Mouse (Mus musculus) liver (tissue): ENCODE results near the gene Txndc2.

Experiments used
- DNase-seq: peaks from one replicate; pipeline ENCODE4 v3.0.0-alpha.2; 2020; ENCODE audit warnings: mixed read lengths

Txndc2 gene

DNA sequence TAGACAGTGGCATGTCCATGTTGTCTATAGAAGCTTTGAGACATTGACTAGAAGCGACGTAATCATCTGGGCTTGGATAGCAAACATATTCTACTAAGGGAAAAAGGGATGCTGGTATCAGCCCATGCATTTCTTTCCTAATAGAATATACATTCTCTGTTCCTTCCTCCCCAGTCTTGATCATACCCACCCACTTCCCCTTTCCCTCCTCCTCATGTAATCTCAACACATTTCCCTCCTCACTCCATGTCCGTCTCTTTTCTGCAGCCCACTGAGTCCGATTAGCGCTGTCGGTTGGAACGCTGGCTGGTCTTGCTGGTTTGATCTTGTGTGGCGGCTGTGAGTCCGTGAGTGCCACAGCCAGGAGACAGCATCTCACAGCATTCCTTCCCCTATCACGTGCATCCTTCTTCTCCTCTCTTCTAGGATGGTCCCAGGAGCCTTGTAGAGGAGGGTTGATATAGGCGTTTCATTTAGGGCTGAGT lies at the start of gene Txndc2:
Gene Txndc2 (minus strand): TSS at position 435 of the 485 bp plus-strand sequence.
- no peak for DNase-seq

GRCm38 (mm10) chr17:65683731-65684130 lies 41.8 kb upstream of the Txndc2 start:
- no peak for DNase-seq

DNA sequence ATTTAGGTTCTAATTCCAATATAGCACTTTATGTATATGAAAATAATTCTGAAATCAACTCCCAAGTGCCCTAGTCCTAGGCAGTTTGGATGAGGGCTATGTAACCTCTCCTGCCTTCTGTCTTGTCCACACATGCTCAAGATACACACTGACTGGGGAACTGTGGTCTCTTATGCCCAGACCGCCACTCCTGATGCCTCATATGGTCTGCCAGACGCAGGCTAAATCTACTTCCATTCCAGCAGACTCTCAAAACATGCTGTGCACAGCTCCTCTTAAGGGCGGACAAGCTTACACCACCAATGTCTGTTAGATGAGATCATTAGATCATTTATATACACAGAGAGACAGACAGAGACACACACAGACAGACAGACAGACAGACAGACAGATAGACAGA lies 41.3 kb upstream of the Txndc2 start:
- no peak for DNase-seq

DNA sequence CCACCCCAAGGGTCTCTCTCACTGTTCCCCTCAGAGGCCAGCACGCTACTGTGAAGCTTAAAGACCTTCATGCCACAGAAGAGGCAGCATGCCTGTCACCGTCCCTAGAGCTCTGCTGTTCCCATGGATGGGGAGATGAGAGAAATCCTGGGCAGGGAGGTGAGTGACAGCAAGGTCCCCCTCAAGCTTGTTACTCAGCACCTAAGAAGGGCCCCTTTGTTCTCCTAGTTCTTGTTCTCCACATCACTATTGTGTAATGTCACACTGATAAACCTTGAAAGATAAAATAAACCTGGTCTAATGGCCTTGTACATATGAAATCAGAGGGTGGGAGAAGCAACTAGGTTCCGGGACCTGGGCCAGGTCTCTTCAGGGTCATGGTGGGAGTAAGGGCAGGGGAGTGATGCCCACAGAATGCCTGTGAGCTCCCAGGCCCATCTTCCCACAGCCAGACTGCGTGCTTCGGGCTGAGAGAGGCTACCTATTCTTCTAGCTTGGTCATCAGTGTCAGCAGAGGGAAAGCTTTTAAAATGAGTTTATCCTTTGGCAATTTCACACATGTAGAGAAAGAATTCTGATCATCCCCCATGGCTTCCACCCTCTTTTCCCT lies 40.2 kb upstream of the Txndc2 start:
- DNase-seq: no peak

DNA sequence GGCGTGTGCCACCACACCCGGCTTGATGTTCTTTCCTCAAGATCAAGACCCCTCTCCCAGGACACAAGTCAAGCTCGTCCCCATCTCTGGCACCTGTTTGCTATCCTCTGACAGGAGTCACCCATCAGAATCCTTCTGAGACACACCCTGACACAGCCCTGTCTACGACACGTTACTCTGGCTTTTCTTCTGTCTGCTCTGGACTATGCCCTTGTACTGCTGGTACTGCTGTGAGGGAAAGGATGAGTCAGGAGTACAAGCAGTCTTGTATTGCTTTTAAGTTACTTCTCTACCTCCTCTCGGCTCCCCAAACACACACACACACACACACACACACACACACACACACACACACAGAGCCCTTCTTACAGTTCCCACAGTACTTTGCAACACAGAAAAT lies 39.5 kb upstream of the Txndc2 start:
- DNase-seq: no peak

GRCm38 (mm10) chr17:65680801-65681412 lies 38.9 kb upstream of the Txndc2 start:
- DNase-seq: no peak

DNA sequence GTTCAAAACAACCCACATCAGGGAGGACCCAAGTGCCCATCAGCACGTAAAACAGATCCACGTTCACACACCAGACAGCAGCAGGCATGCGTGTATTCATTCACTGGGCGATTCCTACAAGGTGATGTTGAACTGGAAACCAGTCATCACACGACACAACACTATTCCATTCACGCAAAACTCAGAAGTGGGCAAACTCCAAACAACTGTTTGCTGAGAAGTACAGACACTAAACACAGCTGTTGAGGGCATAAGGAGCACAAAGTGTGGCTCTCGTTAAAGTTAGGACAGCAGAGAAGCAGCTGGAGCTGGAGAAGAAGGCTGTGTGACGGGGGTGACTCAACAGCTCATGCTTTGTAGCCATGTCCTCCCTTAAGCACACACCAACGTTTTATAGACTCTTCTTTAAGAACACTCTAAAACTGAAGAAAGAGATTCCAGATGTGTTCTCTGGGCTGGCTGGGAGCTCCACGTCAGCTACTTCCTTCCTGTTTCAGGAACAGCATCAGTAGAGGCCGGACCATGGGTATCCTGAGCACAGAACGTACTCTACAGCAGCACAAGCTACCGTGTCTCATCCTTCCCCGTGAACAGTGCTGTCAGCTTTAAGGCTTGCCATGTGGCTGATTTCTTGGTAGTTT lies 38.0 kb upstream of the Txndc2 start:
- no peak for DNase-seq

GRCm38 (mm10) chr17:65677742-65678141 lies 35.8 kb upstream of the Txndc2 start:
- no peak for DNase-seq

- no peak for DNase-seq
Measured at GRCm38 (mm10) chr17:65676536-65676935, 34.6 kb upstream of the Txndc2 start.

GRCm38 (mm10) chr17:65675985-65676384 lies 34.0 kb upstream of the Txndc2 start:
- no peak for DNase-seq

DNA sequence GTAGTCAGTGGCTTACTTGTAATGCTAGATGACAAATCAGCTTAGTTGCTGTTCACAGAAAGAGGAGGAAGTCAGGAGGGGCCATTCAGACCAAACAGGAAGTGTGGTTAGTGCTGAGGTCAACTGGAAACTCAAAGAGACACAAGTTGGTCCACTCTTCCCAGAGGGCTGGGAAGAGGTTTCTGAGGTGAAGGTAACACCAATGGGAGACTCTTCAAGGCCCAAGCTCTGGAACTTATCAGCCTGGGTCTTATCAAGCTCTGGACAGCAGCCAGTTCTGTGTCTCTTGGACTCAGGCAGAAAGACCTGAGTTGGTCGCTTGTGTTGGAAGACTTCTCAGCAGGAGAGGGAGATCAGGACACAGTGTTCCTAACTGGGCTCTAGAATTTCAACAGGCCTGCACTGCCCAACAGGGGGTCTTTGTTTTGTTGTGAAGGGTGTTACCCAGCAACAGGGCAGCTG lies 32.8 kb upstream of the Txndc2 start:
- no peak for DNase-seq

GRCm38 (mm10) chr17:65672926-65673325 lies 31.0 kb upstream of the Txndc2 start:
- no peak for DNase-seq

- DNase-seq: no peak
Measured at GRCm38 (mm10) chr17:65669061-65669460, 27.1 kb upstream of the Txndc2 start.

GRCm38 (mm10) chr17:65667792-65668191 lies 25.8 kb upstream of the Txndc2 start:
- DNase-seq: no peak

- no peak for DNase-seq
Measured at GRCm38 (mm10) chr17:65666388-65667161, 24.6 kb upstream of the Txndc2 start.

- no peak for DNase-seq
Measured at GRCm38 (mm10) chr17:65665786-65666387, 23.9 kb upstream of the Txndc2 start.

- peak; percentile 49 for DNase-seq
Measured at GRCm38 (mm10) chr17:65663329-65664078, 21.5 kb upstream of the Txndc2 start.

DNA sequence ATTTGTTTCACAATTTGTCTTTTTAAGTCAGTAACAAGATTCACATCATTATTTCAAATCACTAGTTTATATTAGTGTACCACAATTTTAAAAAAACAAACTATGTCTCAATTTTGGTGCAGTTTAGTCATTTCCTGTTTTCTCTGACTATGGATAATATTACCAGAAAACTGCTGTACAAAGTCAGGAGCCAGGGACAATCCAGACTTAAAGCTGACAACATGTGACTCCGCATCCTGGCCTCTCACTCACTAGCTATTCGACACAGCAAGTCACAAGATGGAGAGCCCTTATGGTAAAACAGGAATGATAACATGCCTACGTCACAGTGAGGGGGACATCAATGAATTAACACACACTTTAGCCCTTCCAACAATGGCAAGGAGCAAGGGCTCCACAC lies 20.7 kb upstream of the Txndc2 start:
- no peak for DNase-seq

DNA sequence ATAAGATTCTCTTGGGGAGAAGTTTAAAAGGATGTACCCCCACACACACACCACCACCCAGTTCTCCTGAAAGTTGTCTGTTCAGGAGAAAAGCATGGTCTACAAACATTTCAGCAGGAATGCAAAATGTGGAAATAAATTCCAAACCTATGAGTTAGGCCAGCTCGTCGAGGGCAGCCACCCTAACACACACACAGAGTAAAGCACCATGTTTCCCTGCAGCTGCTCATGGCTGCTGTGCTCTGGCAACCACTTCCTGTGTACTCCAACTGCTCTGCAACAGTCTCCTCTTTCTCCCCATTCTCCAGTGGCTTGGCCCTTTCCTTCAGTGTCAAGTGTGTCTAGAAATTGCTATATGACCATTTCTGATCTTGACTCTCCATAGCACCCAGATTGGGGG lies 16.4 kb upstream of the Txndc2 start:
- DNase-seq: no peak

DNA sequence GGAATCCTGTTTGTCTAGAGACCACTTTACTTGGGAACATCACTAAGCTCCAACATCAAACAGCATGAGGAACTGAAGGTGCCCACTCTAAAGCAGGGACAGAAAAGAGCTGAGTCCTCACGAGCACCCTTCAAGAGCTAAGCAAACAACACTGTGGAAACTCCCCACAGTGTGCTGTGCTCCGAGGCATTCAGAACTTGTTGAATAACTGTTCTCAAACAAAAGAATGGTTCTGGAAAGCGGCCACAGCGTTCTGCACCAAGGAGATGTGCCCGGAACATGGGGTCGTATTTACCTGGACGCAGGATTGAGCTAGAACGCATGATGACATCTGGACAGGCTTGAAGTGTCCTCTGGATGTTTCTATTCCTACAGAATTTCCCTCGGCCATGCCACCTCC lies 16.0 kb upstream of the Txndc2 start:
- DNase-seq: no peak

DNA sequence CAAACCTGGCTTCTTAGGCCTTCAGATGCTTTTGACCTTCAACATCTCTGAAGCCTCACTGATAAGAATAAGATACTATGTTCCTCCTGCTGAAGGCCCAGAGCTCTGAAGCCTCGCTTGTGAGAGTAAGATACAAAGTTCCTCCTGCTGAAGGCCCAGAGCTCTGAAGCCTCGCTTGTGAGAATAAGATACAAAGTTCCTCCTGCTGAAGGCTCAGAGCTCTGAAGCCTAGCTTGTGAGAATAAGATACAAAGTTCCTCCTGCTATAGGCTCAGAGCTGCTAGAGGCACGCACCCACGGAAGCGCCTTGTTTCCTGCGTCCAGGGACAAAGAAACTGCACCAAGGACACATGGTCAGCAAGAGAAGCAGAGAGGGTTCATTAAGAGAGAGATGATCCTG lies 14.8 kb upstream of the Txndc2 start:
- DNase-seq: no peak

DNA sequence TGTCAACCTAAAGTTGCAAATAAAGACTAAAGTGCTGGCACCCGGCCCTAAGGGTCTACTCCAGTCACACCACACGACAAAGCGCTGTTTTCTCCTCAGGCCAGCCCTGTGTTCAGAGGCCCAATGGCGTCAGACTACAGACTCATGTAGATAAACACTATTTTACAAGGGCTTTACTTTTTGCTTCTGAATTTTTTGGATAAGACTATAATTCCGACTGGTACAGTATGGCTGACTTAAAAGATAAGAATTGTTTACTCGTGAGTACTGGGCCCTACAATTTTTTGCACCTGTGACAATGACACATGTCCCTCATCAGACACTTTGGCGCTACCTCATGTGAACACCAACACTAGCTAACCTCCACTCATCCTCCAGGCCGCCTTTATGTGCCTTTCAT lies 14.1 kb upstream of the Txndc2 start:
- DNase-seq: no peak
